12 mouse cellular contexts compared by ENCODE assay signal in the genomic region with DNA sequence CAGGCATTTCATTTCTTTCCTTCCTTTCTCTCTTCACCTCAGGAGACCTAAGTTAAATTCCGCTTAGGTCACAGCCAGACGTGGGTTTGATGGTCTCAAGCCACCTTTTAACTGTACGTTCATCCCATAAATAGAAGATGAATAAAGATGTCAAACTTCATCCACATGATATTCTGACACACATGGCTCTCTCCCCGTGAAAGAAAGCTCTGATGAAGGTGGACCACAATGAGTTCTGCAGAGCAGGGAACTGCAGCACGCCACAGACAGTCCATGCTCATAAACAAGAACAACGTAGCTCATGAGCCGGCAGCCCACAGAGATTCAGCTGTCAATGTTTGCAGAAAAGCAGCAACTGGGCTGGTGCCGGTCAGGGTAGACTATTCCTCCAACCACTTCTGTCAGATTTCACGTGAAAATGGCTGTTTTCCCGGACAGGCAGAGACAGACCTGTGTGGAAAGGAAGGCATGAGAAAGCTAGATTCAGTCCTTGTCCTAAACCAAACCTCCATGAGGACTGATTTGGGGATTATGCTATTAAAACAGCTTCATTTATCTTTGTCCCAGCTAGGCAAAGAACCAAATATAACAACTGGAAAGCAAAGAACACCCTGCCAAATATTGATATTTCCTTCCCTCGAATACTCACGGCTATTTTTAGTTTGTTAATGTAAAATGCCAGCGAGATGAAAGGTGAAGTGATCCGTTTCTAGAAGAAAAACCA.
DNase-seq lines count a peak whose midpoint lies in the region; ATAC-seq lines count a peak whose summit lies in the region.
"Had no signal": no experiment of that assay in that cellular context is flagged by ENCODE, and none has a peak within 500 bp of the region (broad histone marks: within the 10 kb centered on the region; RNA-seq: fewer than 3 reads in every experiment).

No protein-coding gene starts in this region.

- peaks cover 26% of the 10 kb centered on the region for H3K4me1 ChIP-seq in heart, embryonic 15.5 days (replicated peaks)
- peaks cover 54% of the 10 kb centered on the region for H3K4me1 ChIP-seq in embryonic facial prominence, embryonic 12.5 days
- H3K4me1 ChIP-seq in hindbrain, embryonic 16.5 days (ENCODE audit: control insufficient read depth, insufficient read depth, low read depth, low read length): peaks cover 32% of the 10 kb centered on the region
- peaks cover 86% of the 10 kb centered on the region for H3K4me1 ChIP-seq in neural tube, embryonic 13.5 days (replicated peaks)

- H3K27me3 ChIP-seq in heart, embryonic 15.5 days: no peaks in the 10 kb centered on the region
- no peaks in the 10 kb centered on the region for H3K27me3 ChIP-seq in embryonic facial prominence, embryonic 12.5 days
- no peaks in the 10 kb centered on the region for H3K27me3 ChIP-seq in hindbrain, embryonic 16.5 days (replicated peaks; ENCODE audit: control insufficient read depth, insufficient read depth, low read length)
- no peaks in the 10 kb centered on the region for H3K27me3 ChIP-seq in neural tube, embryonic 13.5 days
- H3K27me3 ChIP-seq: CH12.LX had no signal

- H3K4me2 ChIP-seq in heart, embryonic 15.5 days: peak overlapping the region; percentile 7
- H3K4me2 ChIP-seq in embryonic facial prominence, embryonic 12.5 days (replicated peaks): no peak overlapping the region
- H3K4me2 ChIP-seq in hindbrain, embryonic 16.5 days (ENCODE audit: low read length): peak overlapping the region; percentile 11; the same call in 1 of the 2 replicates
- H3K4me2 ChIP-seq in neural tube, embryonic 13.5 days: peak overlapping the region; percentile 21

- ATAC-seq in heart, embryonic 15.5 days (replicated peaks; ENCODE audit: insufficient number of reproducible peaks, insufficient read depth, low FRiP score, low read depth): no peak
- ATAC-seq in embryonic facial prominence, embryonic 12.5 days (ENCODE audit: insufficient number of reproducible peaks, insufficient read depth, low FRiP score, low TSS enrichment): no peak
- ATAC-seq in hindbrain, embryonic 16.5 days: no peak
- ATAC-seq in neural tube, embryonic 13.5 days (ENCODE audit: low read depth): no peak

- 35% methylated on average over 14 of the region's 14 CpGs for WGBS in heart, embryonic 15.5 days
- WGBS in embryonic facial prominence, embryonic 12.5 days: 31% methylated on average over 14 of the region's 14 CpGs
- WGBS in hindbrain, embryonic 16.5 days: 22% methylated on average over 14 of the region's 14 CpGs
- 20% methylated on average over 14 of the region's 14 CpGs for whole genome bisulfite sequencing in neural tube, embryonic 13.5 days

- no peak overlapping the region for H3K4me3 ChIP-seq in heart, embryonic 15.5 days
- no peak overlapping the region for H3K4me3 ChIP-seq in embryonic facial prominence, embryonic 12.5 days
- H3K4me3 ChIP-seq in hindbrain, embryonic 16.5 days (ENCODE audit: low read length): no peak overlapping the region
- H3K4me3 ChIP-seq in neural tube, embryonic 13.5 days: no peak overlapping the region

- DNase-seq in heart, postnatal 25 days (ENCODE audit: low spot score): no peak
- DNase-seq in urinary bladder, postnatal 4 days (ENCODE audit: low spot score in 2 of 2): no peak
- DNase-seq in adrenal gland, postnatal 14 days: no peak
- no peak for DNase-seq in right cerebral cortex, adult 18-20 months
- DNase-seq: cerebellum, adult 18-20 months; lung, adult 2 months; thymus, adult 2 months had no signal

- H3K9me3 ChIP-seq in heart, embryonic 15.5 days (replicated peaks): no peaks in the 10 kb centered on the region
- H3K9me3 ChIP-seq in embryonic facial prominence, embryonic 12.5 days: no peaks in the 10 kb centered on the region
- H3K9me3 ChIP-seq in hindbrain, embryonic 16.5 days (ENCODE audit: control insufficient read depth, low read length): no peaks in the 10 kb centered on the region
- H3K9me3 ChIP-seq in neural tube, embryonic 13.5 days: no peaks in the 10 kb centered on the region

- H3K27ac ChIP-seq in heart, embryonic 15.5 days: no peak overlapping the region
- H3K27ac ChIP-seq in embryonic facial prominence, embryonic 12.5 days: 0 out of 2 replicates have a peak overlapping the region, but pooled peaks have one; percentile 64
- H3K27ac ChIP-seq in hindbrain, embryonic 16.5 days (ENCODE audit: low read depth, low read length): peak overlapping the region; percentile 50
- H3K27ac ChIP-seq in neural tube, embryonic 13.5 days (replicated peaks): peak overlapping the region; percentile 69

- intact Hi-C loops in heart, postnatal 25 days (cut with DNase I): loop anchor here (5.0 to 10.0 kb wide), 2 partner anchors 34 to 1552 kb away; no protein-coding TSS in a partner anchor

- H3K36me3 ChIP-seq in heart, embryonic 15.5 days: no peaks in the 10 kb centered on the region
- no peaks in the 10 kb centered on the region for H3K36me3 ChIP-seq in embryonic facial prominence, embryonic 12.5 days
- no peaks in the 10 kb centered on the region for H3K36me3 ChIP-seq in hindbrain, embryonic 16.5 days (ENCODE audit: control insufficient read depth, insufficient read depth, low read length)
- no peaks in the 10 kb centered on the region for H3K36me3 ChIP-seq in neural tube, embryonic 13.5 days

- no peak overlapping the region for H3K9ac ChIP-seq in heart, embryonic 15.5 days
- H3K9ac ChIP-seq in embryonic facial prominence, embryonic 12.5 days: no peak overlapping the region
- peak overlapping the region; percentile 30; the same call in 1 of the 2 replicates for H3K9ac ChIP-seq in hindbrain, embryonic 16.5 days (ENCODE audit: low read depth, low read length)
- peak overlapping the region; percentile 50; the same call in 1 of the 2 replicates for H3K9ac ChIP-seq in neural tube, embryonic 13.5 days

Comparison
In these comparisons a context has a peak if more than half of its experiments do, and no peak if none do; other contexts are left out.
1. H3K9ac ChIP-seq: peak in hindbrain, embryonic 16.5 days (single experiment) and neural tube, embryonic 13.5 days (single experiment); none in heart, embryonic 15.5 days (single experiment) and embryonic facial prominence, embryonic 12.5 days (single experiment).